Mouse (Mus musculus) small intestine, adult 2 months (tissue): ENCODE data around the gene Traip. TPM values are rescaled to one million over a fixed set of nuclear protein-coding genes. Genes with fewer than 3 reads are reported as not detected.
A peak's percentile ranks its signal among the peaks of the same experiment; 100 is the strongest.

ENCODE experiments used
- H3K27ac ChIP-seq: fragments of 200-500 bp; 2 replicates; pipeline ENCODE4 v1.5.1; 2012; ENCODE audit warnings: low read depth, low read length, control low read depth, inconsistent platforms; ENCODE audit not compliant: insufficient read depth
- H3K27me3 ChIP-seq: fragments of 200-500 bp; 2 replicates; pipeline ENCODE4 v1.6.1; 2012; ENCODE audit warnings: mild to moderate bottlenecking, moderate library complexity, low read length, inconsistent platforms; ENCODE audit not compliant: control insufficient read depth, insufficient read depth
- H3K36me3 ChIP-seq: fragments of 200-500 bp; 2 replicates; pipeline ENCODE4 v1.6.1; 2012; ENCODE audit warnings: mild to moderate bottlenecking, low read length, control low read depth, inconsistent platforms; ENCODE audit not compliant: control insufficient read depth, insufficient read depth
- H3K4me1 ChIP-seq: fragments of 200-500 bp; 2 replicates; pipeline ENCODE4 v1.6.1; 2012; ENCODE audit warnings: low read length, inconsistent platforms, mixed read lengths; ENCODE audit not compliant: control insufficient read depth, insufficient read depth, insufficient read length
- H3K4me3 ChIP-seq: fragments of 200-500 bp; 2 replicates; pipeline ENCODE4 v1.5.1; 2012; ENCODE audit warnings: low read depth, mild to moderate bottlenecking, control low read depth, inconsistent platforms, low read length, moderate library complexity
- CTCF ChIP-seq: fragments of 200-500 bp; IDR thresholded peaks from 2 replicates; pipeline ENCODE4 v1.5.1; 2012; ENCODE audit warnings: low read depth, mild to moderate bottlenecking, control low read depth, inconsistent platforms, low read length, moderate library complexity, mixed read lengths; ENCODE audit not compliant: insufficient replicate concordance, insufficient read length; ENCODE audit errors: extremely low read depth
- POLR2A ChIP-seq: fragments of 200-500 bp; IDR thresholded peaks from 2 replicates; pipeline ENCODE4 v1.6.1; 2012; ENCODE audit warnings: low read depth, mild to moderate bottlenecking, control low read depth, inconsistent platforms, low read length, moderate library complexity
- WGBS: fragments of 180-500 bp; shearing (Covaris S2); methylation state at CpG from one replicate; pipeline ENCODE4 v1.1.7; 2018; 5-methylcytosine and 5-hydroxymethylcytosine counted together
- polyA plus RNA-seq: library from polyadenylated mRNA; depleted of rRNA; stranded (reverse); fragments of >200 nt; gene quantifications from 2 replicates; pipeline ENCODE4 v1.2.3, GENCODE M21; 2012

Traip gene
- polyA plus RNA-seq, 1 experiment, result 1.5 TPM

GRCm38 (mm10) chr9:107934146-107934545 is 15.8 kb upstream of the Traip start:
- H3K27me3 ChIP-seq, result peaks cover 14% of the 10 kb centered on the region
- no peak overlapping the region for H3K4me3 ChIP-seq
- no peaks in the 10 kb centered on the region for H3K36me3 ChIP-seq
- H3K27ac ChIP-seq, result no peak overlapping the region
- WGBS, result 86% methylated on average over 11 of the region's 11 CpGs
- TF ChIP-seq CTCF (no peak), POLR2A (no peak)
- peaks cover 20% of the 10 kb centered on the region for H3K4me1 ChIP-seq

GRCm38 (mm10) chr9:107935374-107935773 is 14.6 kb upstream of the Traip start, which contains the start of gene Camkv:
Gene Camkv (plus strand): TSS chr9:107935674.
- 40% methylated on average over 3 of the region's 3 CpGs for WGBS
- no peak within 1 kb of the TSS for H3K27ac ChIP-seq
- H3K27me3 ChIP-seq, result peaks cover 14% of the 10 kb centered on the region
- no peaks in the 10 kb centered on the region for H3K36me3 ChIP-seq
- peak within 1 kb of the TSS; percentile 27 for H3K4me3 ChIP-seq
- peaks cover 20% of the 10 kb centered on the region for H3K4me1 ChIP-seq
- TF ChIP-seq CTCF, result no peak
- no peak for TF ChIP-seq POLR2A

GRCm38 (mm10) chr9:107935790-107936214 is 14.1 kb upstream of the Traip start:
- peak overlapping the region; percentile 27 for H3K4me3 ChIP-seq
- no peaks in the 10 kb centered on the region for H3K36me3 ChIP-seq
- H3K4me1 ChIP-seq, result peaks cover 18% of the 10 kb centered on the region
- no peak overlapping the region for H3K27ac ChIP-seq
- no peak for TF ChIP-seq POLR2A
- TF ChIP-seq CTCF, result no peak
- peaks cover 14% of the 10 kb centered on the region for H3K27me3 ChIP-seq
- WGBS, result 1% methylated on average over 39 of the region's 41 CpGs

- 17% methylated on average over 29 of the region's 29 CpGs for WGBS
Measured at GRCm38 (mm10) chr9:107936215-107936822, 13.6 kb upstream of the Traip start.

GRCm38 (mm10) chr9:107936831-107937230 is 13.1 kb upstream of the Traip start:
- 56% methylated on average over 3 of the region's 3 CpGs for WGBS

More at GRCm38 (mm10) chr9:107936215-107936822, 13.6 kb upstream of the Traip start:
- Histone ChIP-seq H3K36me3 (no peaks in the 10 kb centered on the region), H3K4me1 (peaks cover 13% of the 10 kb centered on the region), H3K4me3 (peak overlapping the region; percentile 27), H3K27ac (no peak overlapping the region), H3K27me3 (peaks cover 14% of the 10 kb centered on the region)
- TF ChIP-seq POLR2A (no peak), CTCF (no peak)

GRCm38 (mm10) chr9:107947241-107948194 is 2.4 kb upstream of the Traip start:
- WGBS, result 61% methylated on average over 31 of the region's 31 CpGs

More at GRCm38 (mm10) chr9:107936831-107937230, 13.1 kb upstream of the Traip start:
- H3K4me3 ChIP-seq, result no peak overlapping the region
- H3K27me3 ChIP-seq, result peaks cover 14% of the 10 kb centered on the region
- H3K36me3 ChIP-seq, result no peaks in the 10 kb centered on the region
- no peak overlapping the region for H3K27ac ChIP-seq
- TF ChIP-seq POLR2A (no peak), CTCF (no peak)
- peaks cover 8% of the 10 kb centered on the region for H3K4me1 ChIP-seq

More at GRCm38 (mm10) chr9:107947241-107948194, 2.4 kb upstream of the Traip start:
- H3K4me1 ChIP-seq, result no peaks in the 10 kb centered on the region; the same call in 1 of the 2 replicates
- TF ChIP-seq POLR2A, result no peak
- no peak for TF ChIP-seq CTCF
- no peak overlapping the region for H3K4me3 ChIP-seq
- no peak overlapping the region for H3K27ac ChIP-seq
- H3K36me3 ChIP-seq, result no peaks in the 10 kb centered on the region
- no peaks in the 10 kb centered on the region for H3K27me3 ChIP-seq
